Mouse (Mus musculus): ENCODE data around the gene Clip1. TPM values are rescaled to one million over a fixed set of nuclear protein-coding genes. Genes with fewer than 3 reads are reported as not detected.

The Clip1 gene
- polyA plus RNA-seq, 1 experiment from 2014 or later, result 53.2 TPM

GRCm38 (mm10) chr5:123640181-123640580 lies 44.2 kb downstream of the Clip1 start:
- no peak overlapping the region for H3K4me3 ChIP-seq
- WGBS, result 90% methylated on average over 9 of the region's 9 CpGs
- ATAC-seq (ENCODE audit: insufficient number of reproducible peaks, insufficient read depth, low FRiP score, low TSS enrichment), result no peak
- H3K27me3 ChIP-seq, result no peaks in the 10 kb centered on the region
- no peaks in the 10 kb centered on the region for H3K4me1 ChIP-seq
- H3K36me3 ChIP-seq, result peaks cover 58% of the 10 kb centered on the region
- H3K27ac ChIP-seq, result no peak overlapping the region
- no peak overlapping the region for H3K4me2 ChIP-seq (replicated peaks)
- no peaks in the 10 kb centered on the region for H3K9me3 ChIP-seq
- H3K9ac ChIP-seq, result no peak overlapping the region

- WGBS, result 90% methylated on average over 10 of the region's 10 CpGs
- Histone ChIP-seq H3K9ac (no peak overlapping the region), H3K36me3 (peaks cover 20% of the 10 kb centered on the region; the same call in 1 of the 2 replicates), H3K27ac (no peak overlapping the region), H3K9me3 (no peaks in the 10 kb centered on the region), H3K4me1 (no peaks in the 10 kb centered on the region), H3K4me3 (no peak overlapping the region), H3K27me3 (no peaks in the 10 kb centered on the region), H3K4me2 (replicated peaks) (no peak overlapping the region)
- ATAC-seq (ENCODE audit: insufficient number of reproducible peaks, insufficient read depth, low FRiP score, low TSS enrichment), result no peak
These were observed 53.2 kb downstream of the Clip1 start for GRCm38 (mm10) chr5:123631210-123631609.

GRCm38 (mm10) chr5:123626631-123627030 lies 57.8 kb downstream of the Clip1 start:
- Histone ChIP-seq H3K4me1 (no peaks in the 10 kb centered on the region), H3K27me3 (no peaks in the 10 kb centered on the region), H3K9me3 (no peaks in the 10 kb centered on the region), H3K27ac (no peak overlapping the region), H3K9ac (no peak overlapping the region), H3K4me3 (no peak overlapping the region), H3K36me3 (peaks cover 34% of the 10 kb centered on the region), H3K4me2 (replicated peaks) (no peak overlapping the region)
- no peak for ATAC-seq (ENCODE audit: insufficient number of reproducible peaks, insufficient read depth, low FRiP score, low TSS enrichment)
- 19% methylated on average over 8 of the region's 8 CpGs for WGBS

- Histone ChIP-seq H3K9ac (no peak overlapping the region), H3K4me3 (no peak overlapping the region), H3K27me3 (no peaks in the 10 kb centered on the region), H3K27ac (no peak overlapping the region), H3K4me1 (no peaks in the 10 kb centered on the region), H3K4me2 (replicated peaks) (no peak overlapping the region), H3K36me3 (peaks cover 40% of the 10 kb centered on the region), H3K9me3 (no peaks in the 10 kb centered on the region)
- 78% methylated on average over 13 of the region's 13 CpGs for WGBS
- no peak for ATAC-seq (ENCODE audit: insufficient number of reproducible peaks, insufficient read depth, low FRiP score, low TSS enrichment)
These were observed 62.0 kb downstream of the Clip1 start for GRCm38 (mm10) chr5:123622421-123622820.

- 71% methylated on average over 2 of the region's 2 CpGs for WGBS
- no peaks in the 10 kb centered on the region for H3K9me3 ChIP-seq
- peaks cover 62% of the 10 kb centered on the region for H3K36me3 ChIP-seq
- no peak overlapping the region for H3K27ac ChIP-seq
- no peak for ATAC-seq (ENCODE audit: insufficient number of reproducible peaks, insufficient read depth, low FRiP score, low TSS enrichment)
- H3K4me1 ChIP-seq, result no peaks in the 10 kb centered on the region
- no peaks in the 10 kb centered on the region for H3K27me3 ChIP-seq
- H3K4me3 ChIP-seq, result no peak overlapping the region
- H3K9ac ChIP-seq, result no peak overlapping the region
- H3K4me2 ChIP-seq (replicated peaks), result no peak overlapping the region
These were observed 65.9 kb downstream of the Clip1 start for GRCm38 (mm10) chr5:123618558-123618957.

- 92% methylated on average over 24 of the region's 24 CpGs for WGBS
- Histone ChIP-seq H3K36me3 (peaks cover 68% of the 10 kb centered on the region), H3K9me3 (no peaks in the 10 kb centered on the region), H3K27ac (no peak overlapping the region), H3K4me2 (replicated peaks) (no peak overlapping the region), H3K27me3 (no peaks in the 10 kb centered on the region), H3K9ac (no peak overlapping the region), H3K4me1 (no peaks in the 10 kb centered on the region), H3K4me3 (no peak overlapping the region)
- ATAC-seq (ENCODE audit: insufficient number of reproducible peaks, insufficient read depth, low FRiP score, low TSS enrichment), result no peak
These were observed 70.2 kb downstream of the Clip1 start for GRCm38 (mm10) chr5:123614246-123614645.

GRCm38 (mm10) chr5:123609843-123610242 lies 74.6 kb downstream of the Clip1 start:
- H3K9ac ChIP-seq, result no peak overlapping the region
- ATAC-seq (ENCODE audit: insufficient number of reproducible peaks, insufficient read depth, low FRiP score, low TSS enrichment), result no peak
- H3K9me3 ChIP-seq, result no peaks in the 10 kb centered on the region
- 34% methylated on average over 4 of the region's 4 CpGs for WGBS
- H3K27ac ChIP-seq, result no peak overlapping the region
- no peak overlapping the region for H3K4me2 ChIP-seq (replicated peaks)
- no peaks in the 10 kb centered on the region for H3K27me3 ChIP-seq
- no peaks in the 10 kb centered on the region for H3K4me1 ChIP-seq
- H3K4me3 ChIP-seq, result no peak overlapping the region
- H3K36me3 ChIP-seq, result peaks cover 78% of the 10 kb centered on the region

GRCm38 (mm10) chr5:123609416-123609815 lies 75.0 kb downstream of the Clip1 start:
- Histone ChIP-seq H3K4me1 (no peaks in the 10 kb centered on the region), H3K9ac (no peak overlapping the region), H3K4me2 (replicated peaks) (no peak overlapping the region), H3K27ac (no peak overlapping the region), H3K36me3 (peaks cover 74% of the 10 kb centered on the region), H3K27me3 (no peaks in the 10 kb centered on the region), H3K9me3 (no peaks in the 10 kb centered on the region), H3K4me3 (no peak overlapping the region)
- no peak for ATAC-seq (ENCODE audit: insufficient number of reproducible peaks, insufficient read depth, low FRiP score, low TSS enrichment)
- WGBS, result 96% methylated on average over 7 of the region's 7 CpGs

GRCm38 (mm10) chr5:123607211-123607669 lies 77.2 kb downstream of the Clip1 start:
- 71% methylated on average over 3 of the region's 3 CpGs for WGBS
- Histone ChIP-seq H3K4me1 (no peaks in the 10 kb centered on the region), H3K27me3 (no peaks in the 10 kb centered on the region), H3K9ac (no peak overlapping the region), H3K4me2 (replicated peaks) (no peak overlapping the region), H3K27ac (no peak overlapping the region), H3K36me3 (peaks cover 70% of the 10 kb centered on the region), H3K4me3 (no peak overlapping the region), H3K9me3 (no peaks in the 10 kb centered on the region)
- no peak for ATAC-seq (ENCODE audit: insufficient number of reproducible peaks, insufficient read depth, low FRiP score, low TSS enrichment)

- no peak overlapping the region for H3K27ac ChIP-seq
- H3K4me1 ChIP-seq, result no peaks in the 10 kb centered on the region
- H3K4me3 ChIP-seq, result no peak overlapping the region
- H3K27me3 ChIP-seq, result no peaks in the 10 kb centered on the region
- H3K4me2 ChIP-seq (replicated peaks), result no peak overlapping the region
- no peaks in the 10 kb centered on the region for H3K9me3 ChIP-seq
- 60% methylated on average over 11 of the region's 11 CpGs for WGBS
- H3K9ac ChIP-seq, result no peak overlapping the region
- H3K36me3 ChIP-seq, result peaks cover 65% of the 10 kb centered on the region
- no peak for ATAC-seq (ENCODE audit: insufficient number of reproducible peaks, insufficient read depth, low FRiP score, low TSS enrichment)
These were observed 80.9 kb downstream of the Clip1 start for GRCm38 (mm10) chr5:123603496-123603895.

- WGBS, result 84% methylated on average over 6 of the region's 6 CpGs
- peaks cover 55% of the 10 kb centered on the region for H3K36me3 ChIP-seq
- no peak overlapping the region for H3K4me3 ChIP-seq
- H3K27ac ChIP-seq, result no peak overlapping the region
- H3K9me3 ChIP-seq, result no peaks in the 10 kb centered on the region
- no peaks in the 10 kb centered on the region for H3K27me3 ChIP-seq
- ATAC-seq (ENCODE audit: insufficient number of reproducible peaks, insufficient read depth, low FRiP score, low TSS enrichment), result no peak
- no peak overlapping the region for H3K9ac ChIP-seq
- H3K4me2 ChIP-seq (replicated peaks), result no peak overlapping the region
- H3K4me1 ChIP-seq, result no peaks in the 10 kb centered on the region
These were observed 82.2 kb downstream of the Clip1 start for GRCm38 (mm10) chr5:123602174-123602573.

GRCm38 (mm10) chr5:123599319-123599718 lies 85.1 kb downstream of the Clip1 start:
- H3K4me3 ChIP-seq, result no peak overlapping the region
- no peak overlapping the region for H3K9ac ChIP-seq
- no peaks in the 10 kb centered on the region for H3K9me3 ChIP-seq
- 43% methylated on average over 6 of the region's 6 CpGs for WGBS
- H3K36me3 ChIP-seq, result peaks cover 39% of the 10 kb centered on the region
- H3K27me3 ChIP-seq, result no peaks in the 10 kb centered on the region
- no peak for ATAC-seq (ENCODE audit: insufficient number of reproducible peaks, insufficient read depth, low FRiP score, low TSS enrichment)
- H3K4me2 ChIP-seq (replicated peaks), result no peak overlapping the region
- no peaks in the 10 kb centered on the region for H3K4me1 ChIP-seq
- no peak overlapping the region for H3K27ac ChIP-seq

All from embryonic facial prominence, embryonic 12.5 days (tissue).